Mouse (Mus musculus) forebrain, embryonic 14.5 days (tissue): ENCODE measurements around the gene Fam208a. TPM values are rescaled to one million over a fixed set of nuclear protein-coding genes. Genes with fewer than 3 reads are reported as not detected.

Experiments
- ATAC-seq: fragments of 200-750 bp; cut with Nextera tagmentation; 2 replicates; pipeline ENCODE4 v1.8.0; 2017; ENCODE audit warnings: mild to moderate bottlenecking, moderate library complexity
- DNase-seq: peaks from one replicate; pipeline ENCODE4 v3.0.0-alpha.2; 2015; ENCODE audit warnings: low spot score
- H3K27ac ChIP-seq: fragments of 300-500 bp; sonication (generic); 2 replicates; pipeline ENCODE4 v1.5.1; 2014; ENCODE audit warnings: low read depth, mild to moderate bottlenecking, control low read depth, low read length, moderate library complexity
- H3K27me3 ChIP-seq: fragments of 300-500 bp; sonication (generic); replicated peaks from 2 replicates; pipeline ENCODE4 v1.6.1; 2014; ENCODE audit warnings: low read length, control low read depth, mixed read lengths; ENCODE audit not compliant: control insufficient read depth, insufficient read depth
- H3K36me3 ChIP-seq: fragments of 300-500 bp; sonication (generic); 2 replicates; pipeline ENCODE4 v1.6.1; 2014; ENCODE audit warnings: low read length, control low read depth; ENCODE audit not compliant: control insufficient read depth, insufficient read depth
- H3K4me1 ChIP-seq: fragments of 300-500 bp; sonication (generic); 2 replicates; pipeline ENCODE4 v1.6.1; 2014; ENCODE audit warnings: antibody characterized with exemption, low read length, control low read depth; ENCODE audit not compliant: control insufficient read depth, insufficient read depth
- H3K4me2 ChIP-seq: fragments of 300-500 bp; sonication (generic); 2 replicates; pipeline ENCODE4 v1.6.1; 2014; ENCODE audit warnings: mild to moderate bottlenecking, control low read depth, low read length
- H3K4me3 ChIP-seq: fragments of 300-500 bp; sonication (generic); 2 replicates; pipeline ENCODE4 v1.5.1; 2014; ENCODE audit warnings: low read depth, low read length, control low read depth
- H3K9ac ChIP-seq: fragments of 300-500 bp; sonication (generic); 2 replicates; pipeline ENCODE4 v1.6.1; 2014; ENCODE audit warnings: mild to moderate bottlenecking, low read length, control low read depth, moderate library complexity
- H3K9me3 ChIP-seq: fragments of 300-500 bp; sonication (generic); replicated peaks from 2 replicates; pipeline ENCODE4 v1.6.1; 2016; ENCODE audit warnings: low read length, control low read depth, mixed read lengths; ENCODE audit not compliant: control insufficient read depth
- WGBS: fragments of 180-500 bp; shearing (Covaris S2); extraction: QIAGEN DNeasy Blood & Tissue Kit; methylation state at CpG from one replicate; pipeline ENCODE4 v1.1.7; 2014; 5-methylcytosine and 5-hydroxymethylcytosine counted together
- polyA plus RNA-seq: library from polyadenylated mRNA; unstranded; fragments of >200 nt; fragmentation: Nextera tagmentation; extraction: Ambion mirVana; gene quantifications from 2 replicates; pipeline ENCODE4 v1.2.1, GENCODE M21; 2014

Fam208a gene
- polyA plus RNA-seq, 1 experiment from 2014 or later: 8.7 TPM

DNA sequence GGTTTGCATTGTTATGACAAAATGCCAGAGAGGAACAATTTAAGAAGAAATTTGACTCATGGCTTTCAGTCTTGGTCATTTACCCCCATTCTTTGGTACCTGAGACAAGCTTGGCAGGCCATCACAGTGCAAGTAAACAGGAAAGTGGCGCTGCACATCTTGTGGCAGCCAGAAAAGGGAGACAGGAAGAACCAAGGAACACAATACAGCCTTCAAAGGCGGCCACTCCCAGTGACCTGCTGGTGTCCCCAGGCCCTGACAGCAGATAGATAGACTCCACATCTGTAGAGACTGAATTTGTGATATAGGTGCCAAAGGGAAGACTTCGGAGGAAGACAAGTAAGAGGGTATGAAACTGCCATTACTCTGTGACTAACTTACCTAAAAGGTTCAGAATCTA, 20.4 kb upstream of the Fam208a start:
- H3K4me3 ChIP-seq: no peak overlapping the region
- peaks cover 4% of the 10 kb centered on the region; the same call in 1 of the 2 replicates for H3K9me3 ChIP-seq
- H3K27me3 ChIP-seq: no peaks in the 10 kb centered on the region
- ATAC-seq: no peak
- no peak for DNase-seq
- H3K4me2 ChIP-seq: no peak overlapping the region
- H3K4me1 ChIP-seq: no peaks in the 10 kb centered on the region
- no peaks in the 10 kb centered on the region for H3K36me3 ChIP-seq
- no peak overlapping the region for H3K9ac ChIP-seq
- 95% methylated on average over 3 of the region's 3 CpGs for WGBS
- H3K27ac ChIP-seq: no peak overlapping the region

DNA sequence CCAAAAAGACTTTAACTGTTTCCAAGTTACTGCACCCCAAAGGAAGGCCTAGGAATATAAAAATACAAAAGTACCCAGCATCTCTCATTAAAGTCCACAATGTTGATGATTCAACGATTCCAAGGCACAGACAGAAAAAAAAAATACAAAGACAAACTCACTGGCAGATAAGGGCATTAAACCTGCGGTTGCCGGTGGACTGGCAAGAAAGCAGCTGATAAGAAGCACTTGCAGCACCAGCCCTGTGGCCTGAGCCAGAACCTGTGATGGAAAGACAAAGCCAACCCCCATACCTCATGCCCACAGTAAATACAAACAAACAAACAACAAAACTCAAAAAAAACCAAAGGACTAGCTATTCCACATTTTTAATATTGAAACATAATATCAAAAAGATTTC, 19.0 kb upstream of the Fam208a start:
- DNase-seq (no peak), ATAC-seq (no peak)
- H3K4me3 ChIP-seq: no peak overlapping the region
- no peak overlapping the region for H3K4me2 ChIP-seq
- 91% methylated on average over 3 of the region's 3 CpGs for WGBS
- H3K36me3 ChIP-seq: no peaks in the 10 kb centered on the region
- no peak overlapping the region for H3K9ac ChIP-seq
- no peak overlapping the region for H3K27ac ChIP-seq
- H3K4me1 ChIP-seq: no peaks in the 10 kb centered on the region
- H3K27me3 ChIP-seq: no peaks in the 10 kb centered on the region
- H3K9me3 ChIP-seq: peaks cover 4% of the 10 kb centered on the region; the same call in 1 of the 2 replicates

DNA sequence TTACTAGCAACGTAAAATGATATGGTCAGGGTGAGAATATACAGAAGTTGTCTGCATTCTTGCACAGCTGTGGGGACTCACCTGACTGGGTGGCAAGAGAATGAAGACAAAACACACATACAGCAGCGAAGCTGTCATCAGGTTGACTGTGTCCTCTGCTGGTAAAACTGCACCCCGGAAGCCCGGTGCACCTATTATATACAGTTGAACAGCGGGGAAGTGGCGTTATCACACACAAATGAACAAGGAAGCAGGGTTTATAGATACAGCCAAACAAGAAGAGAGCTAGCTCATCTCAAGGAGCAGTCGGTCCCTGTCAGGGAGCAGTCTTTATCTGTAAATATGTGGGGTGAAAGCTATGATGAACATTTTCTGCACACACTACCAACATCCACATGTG, 17.1 kb upstream of the Fam208a start:
- Histone ChIP-seq H3K9ac (no peak overlapping the region), H3K27me3 (no peaks in the 10 kb centered on the region), H3K4me3 (no peak overlapping the region), H3K9me3 (peaks cover 4% of the 10 kb centered on the region; the same call in 1 of the 2 replicates), H3K27ac (no peak overlapping the region), H3K4me2 (no peak overlapping the region), H3K36me3 (no peaks in the 10 kb centered on the region), H3K4me1 (no peaks in the 10 kb centered on the region)
- ATAC-seq: no peak
- DNase-seq: no peak
- WGBS: 92% methylated on average over 7 of the region's 7 CpGs

DNA sequence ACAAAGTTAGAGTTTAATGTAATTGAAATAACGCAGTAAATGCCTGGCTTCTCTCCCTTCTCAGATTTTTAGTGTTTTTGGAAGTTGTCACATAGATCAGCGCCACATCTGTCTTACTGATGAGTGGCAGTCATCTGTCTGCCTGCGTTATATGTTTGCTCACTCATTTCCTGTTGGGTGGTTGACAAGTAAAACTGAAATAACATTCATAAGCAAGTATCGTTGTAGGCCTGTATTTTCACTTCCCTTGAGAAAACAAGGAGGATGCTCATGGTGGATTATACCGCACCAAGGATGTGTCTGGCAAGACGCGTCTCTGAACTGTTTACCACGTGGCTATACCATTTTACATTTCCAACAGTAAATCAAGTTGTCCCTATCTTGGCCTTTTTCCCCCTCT, 15.9 kb upstream of the Fam208a start:
- no peak overlapping the region for H3K27ac ChIP-seq
- no peak overlapping the region for H3K4me2 ChIP-seq
- no peak for DNase-seq
- no peaks in the 10 kb centered on the region for H3K36me3 ChIP-seq
- WGBS: 91% methylated on average over 8 of the region's 8 CpGs
- ATAC-seq: no peak
- no peaks in the 10 kb centered on the region for H3K4me1 ChIP-seq
- H3K9me3 ChIP-seq: peaks cover 4% of the 10 kb centered on the region; the same call in 1 of the 2 replicates
- no peak overlapping the region for H3K4me3 ChIP-seq
- no peak overlapping the region for H3K9ac ChIP-seq
- H3K27me3 ChIP-seq: no peaks in the 10 kb centered on the region

DNA sequence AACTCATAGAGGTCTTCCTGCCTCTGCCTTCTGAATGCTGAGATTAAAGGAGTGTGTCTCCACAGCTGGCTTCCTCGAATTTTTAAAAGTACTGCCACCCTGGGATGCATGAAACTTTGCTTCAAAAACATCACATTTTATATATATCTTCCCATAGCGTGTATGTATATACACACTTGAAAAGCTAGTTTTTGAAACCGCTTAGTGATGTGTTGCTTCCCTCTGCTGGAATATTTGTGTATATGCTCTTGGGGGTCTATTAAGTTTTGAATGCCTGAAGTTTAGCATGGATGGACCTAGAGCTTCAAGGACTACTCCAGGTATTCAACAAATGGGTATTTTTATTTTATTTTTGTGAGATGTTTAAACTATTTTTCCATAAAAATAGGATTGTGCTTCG, 14.7 kb upstream of the Fam208a start:
- 45% methylated on average over 4 of the region's 4 CpGs for whole genome bisulfite sequencing
- Histone ChIP-seq H3K9me3 (peaks cover 4% of the 10 kb centered on the region; the same call in 1 of the 2 replicates), H3K4me1 (no peaks in the 10 kb centered on the region), H3K27ac (no peak overlapping the region), H3K27me3 (no peaks in the 10 kb centered on the region), H3K36me3 (no peaks in the 10 kb centered on the region), H3K4me3 (no peak overlapping the region), H3K9ac (no peak overlapping the region), H3K4me2 (no peak overlapping the region)
- ATAC-seq (no peak), DNase-seq (peak; percentile 73)

DNA sequence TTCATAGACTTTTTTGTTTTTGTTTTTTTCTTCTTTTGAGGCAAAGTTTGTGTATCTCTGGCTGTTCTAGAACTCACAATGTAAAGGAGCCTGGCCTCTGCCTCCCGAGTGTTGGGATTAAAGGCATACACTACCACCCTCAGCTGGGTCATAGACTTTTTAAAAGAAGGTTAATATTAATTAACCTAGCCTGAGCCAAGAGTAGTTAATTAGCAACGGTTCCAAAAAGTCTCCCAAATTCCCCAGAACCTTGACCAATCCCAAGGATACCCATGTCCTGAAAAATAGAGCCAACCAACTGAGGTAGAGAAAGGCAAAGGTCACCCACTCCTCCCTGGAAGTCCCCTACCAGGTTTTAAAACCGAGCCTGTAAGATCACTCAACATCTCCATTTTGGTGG, 7.8 kb upstream of the Fam208a start:
- Histone ChIP-seq H3K36me3 (no peaks in the 10 kb centered on the region), H3K4me2 (no peak overlapping the region), H3K4me1 (no peaks in the 10 kb centered on the region), H3K4me3 (no peak overlapping the region), H3K9me3 (no peaks in the 10 kb centered on the region), H3K27ac (no peak overlapping the region), H3K9ac (no peak overlapping the region), H3K27me3 (no peaks in the 10 kb centered on the region)
- no peak for ATAC-seq
- DNase-seq: no peak
- WGBS: 55% methylated on average over 3 of the region's 3 CpGs

DNA sequence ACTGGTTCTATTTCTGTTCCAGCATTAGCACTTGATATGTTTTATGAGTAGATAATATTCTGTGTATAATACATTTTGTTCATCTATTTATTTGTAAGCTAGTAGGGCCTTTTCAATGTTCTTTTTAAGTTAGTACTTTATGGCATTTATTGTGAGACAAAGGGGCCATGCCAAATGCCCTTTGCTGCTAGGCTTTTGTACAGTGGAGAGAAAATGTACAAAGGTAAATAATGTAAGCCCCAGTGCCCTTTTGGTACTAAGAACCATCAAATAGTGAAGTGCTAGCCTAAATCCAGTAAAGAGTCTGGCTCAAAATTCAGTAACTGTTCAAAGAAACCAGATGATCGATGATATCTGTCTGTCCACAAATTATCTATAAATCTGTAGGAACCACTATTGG, 6.3 kb upstream of the Fam208a start:
- WGBS: 84% methylated on average over 1 of the region's 1 CpGs
- ATAC-seq: no peak
- no peak for DNase-seq

DNA sequence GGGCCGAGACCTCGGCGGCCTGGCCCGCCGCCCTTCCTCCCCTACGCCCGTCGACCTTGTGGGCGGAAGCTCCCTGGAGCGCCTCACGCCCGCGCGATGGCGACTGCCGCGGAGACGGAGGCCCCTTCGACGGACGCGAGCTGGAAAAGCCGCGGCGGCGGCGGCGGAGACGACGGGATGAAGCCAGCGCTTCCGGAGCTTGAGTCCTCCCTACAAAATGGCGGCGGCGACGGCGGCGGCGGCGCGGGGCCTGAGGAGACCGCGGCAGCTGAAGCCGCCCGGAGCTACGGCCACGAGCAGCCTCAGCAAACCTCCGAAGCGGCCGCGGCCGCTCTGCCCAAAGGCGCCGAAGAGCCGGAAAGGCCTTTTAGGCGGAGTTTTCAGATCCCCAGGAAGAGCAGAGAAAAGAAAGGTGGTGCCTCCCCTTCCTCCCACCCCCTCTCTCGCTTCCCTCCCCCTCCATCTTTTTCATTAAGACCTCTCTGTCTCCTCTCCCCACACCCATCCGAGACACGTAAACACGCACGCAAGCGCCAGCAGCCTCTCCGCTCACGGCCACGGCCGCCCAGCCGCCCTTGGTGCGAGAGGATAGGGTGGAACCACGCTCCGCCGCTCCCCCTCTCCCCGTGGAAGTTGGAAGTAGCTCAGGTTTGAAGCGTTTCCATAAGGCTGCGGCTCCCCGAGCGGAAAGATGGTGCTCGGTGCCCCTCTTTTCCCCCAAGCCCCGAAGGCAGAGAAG, 508 bp downstream of the Fam208a start:
- Histone ChIP-seq H3K9ac (peak overlapping the region; percentile 94), H3K4me2 (peak overlapping the region; percentile 81), H3K4me3 (peak overlapping the region; percentile 77), H3K9me3 (peaks cover 14% of the 10 kb centered on the region), H3K4me1 (no peaks in the 10 kb centered on the region), H3K27ac (peak overlapping the region; percentile 99), H3K36me3 (peaks cover 10% of the 10 kb centered on the region; the same call in 1 of the 2 replicates), H3K27me3 (no peaks in the 10 kb centered on the region)
- ATAC-seq (peak; percentile 80), DNase-seq (peak; percentile 89)
- WGBS: 3% methylated on average over 78 of the region's 78 CpGs

More for the DNA sequence above, 6.3 kb upstream of the Fam208a start:
- no peak overlapping the region for H3K9ac ChIP-seq
- no peaks in the 10 kb centered on the region for H3K36me3 ChIP-seq
- no peak overlapping the region for H3K27ac ChIP-seq
- H3K4me2 ChIP-seq: no peak overlapping the region
- H3K27me3 ChIP-seq: no peaks in the 10 kb centered on the region
- no peaks in the 10 kb centered on the region for H3K4me1 ChIP-seq
- no peak overlapping the region for H3K4me3 ChIP-seq
- H3K9me3 ChIP-seq: no peaks in the 10 kb centered on the region

DNA sequence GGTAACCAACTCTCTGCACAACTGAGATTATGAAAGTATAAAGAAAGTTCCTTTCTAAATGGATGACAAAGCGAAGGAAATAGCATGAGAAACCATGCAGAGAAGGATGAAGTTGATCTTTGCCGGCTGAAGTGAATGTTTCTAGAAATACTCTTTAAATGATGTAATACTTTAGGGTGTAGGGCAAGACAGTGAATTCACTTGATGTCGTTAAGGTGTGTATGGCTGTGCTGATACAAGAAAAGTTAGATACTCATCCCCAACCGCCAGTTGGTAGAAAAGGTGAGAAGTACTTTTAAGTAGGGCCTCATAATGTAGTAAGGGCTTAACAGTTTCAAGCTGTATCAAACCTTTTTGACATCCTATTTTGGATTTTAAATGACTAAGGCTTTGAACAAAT, 1.6 kb downstream of the Fam208a start:
- 0 out of 2 replicates have a peak overlapping the region, but pooled peaks have one; percentile 77 for H3K4me3 ChIP-seq
- ATAC-seq (no peak), DNase-seq (no peak)
- H3K4me2 ChIP-seq: peak overlapping the region; percentile 81
- no peak overlapping the region for H3K9ac ChIP-seq
- H3K36me3 ChIP-seq: peaks cover 12% of the 10 kb centered on the region; the same call in 1 of the 2 replicates
- no peaks in the 10 kb centered on the region for H3K27me3 ChIP-seq
- H3K27ac ChIP-seq: no peak overlapping the region
- H3K4me1 ChIP-seq: no peaks in the 10 kb centered on the region
- peaks cover 14% of the 10 kb centered on the region for H3K9me3 ChIP-seq
- WGBS: 96% methylated on average over 4 of the region's 4 CpGs
